Mouse (Mus musculus) retina, postnatal 7 days (tissue): ENCODE data around the gene Olfr688.

Experiments
- DNase-seq: peaks from one replicate; pipeline ENCODE4 v3.0.0-alpha.2; 2012; ENCODE audit warnings: low read depth, low spot score

Gene Olfr688

GRCm38 (mm10) chr7:105287795-105288194 is at the start of gene Olfr688:
TSS of gene Olfr688 (plus strand) at chr7:105288095.
- DNase-seq: no peak

GRCm38 (mm10) chr7:105247671-105248070 is 40.2 kb upstream of the Olfr688 start:
- DNase-seq: no peak

GRCm38 (mm10) chr7:105248197-105248596 is 39.7 kb upstream of the Olfr688 start:
- DNase-seq: no peak

- no peak for DNase-seq
These were observed 31.2 kb upstream of the Olfr688 start for GRCm38 (mm10) chr7:105256656-105257055.

GRCm38 (mm10) chr7:105272426-105272825 is 15.5 kb upstream of the Olfr688 start:
- no peak for DNase-seq

GRCm38 (mm10) chr7:105290051-105290450 is 2.2 kb downstream of the Olfr688 start:
- DNase-seq: no peak

GRCm38 (mm10) chr7:105310865-105311264 is 23.0 kb downstream of the Olfr688 start, which contains the start of gene Olfr689:
TSS of gene Olfr689 (plus strand) at chr7:105311165.
- no peak for DNase-seq

DNA sequence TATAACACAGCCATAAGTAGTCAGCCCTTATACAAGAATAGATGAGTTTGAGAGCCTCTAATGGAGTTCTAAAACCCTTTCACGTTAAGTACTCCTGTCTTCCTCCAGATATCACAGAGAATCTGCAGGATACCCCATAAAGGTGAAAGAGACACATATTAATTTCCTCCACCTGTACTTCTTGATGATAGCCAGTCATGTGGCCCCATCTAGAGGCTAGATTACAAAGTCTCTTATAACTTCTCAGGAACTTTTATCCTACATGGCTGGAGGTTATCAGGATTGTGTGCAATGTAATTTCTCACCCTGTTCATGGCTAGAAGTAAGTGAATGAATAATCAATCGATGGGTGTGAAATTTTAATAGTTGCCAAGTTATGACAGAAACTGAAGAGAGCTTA is 37.4 kb downstream of the Olfr688 start:
- no peak for DNase-seq

- DNase-seq: no peak
These were observed 46.1 kb downstream of the Olfr688 start, which contains the start of gene Olfr690 for GRCm38 (mm10) chr7:105334004-105334403. TSS of gene Olfr690 (minus strand) at chr7:105334104.
